Mouse (Mus musculus): ENCODE data around the gene Ssh3. TPM values are rescaled to one million over a fixed set of nuclear protein-coding genes. Genes with fewer than 3 reads are reported as not detected.

The Ssh3 gene
- total RNA-seq (2021): 10 to 100 TPM; 28.1 to 30.1 TPM
- long read RNA-seq, experiment 1, partial matches to known transcripts: 1 of 6 reads
- long read RNA-seq, experiment 1, other reads (novel, unspliced or antisense): 1 of 6 reads
- long read RNA-seq, experiment 2, partial matches to known transcripts: 2 of 7 reads
- long read RNA-seq, experiment 2, other reads (novel, unspliced or antisense): 2 of 7 reads

DNA sequence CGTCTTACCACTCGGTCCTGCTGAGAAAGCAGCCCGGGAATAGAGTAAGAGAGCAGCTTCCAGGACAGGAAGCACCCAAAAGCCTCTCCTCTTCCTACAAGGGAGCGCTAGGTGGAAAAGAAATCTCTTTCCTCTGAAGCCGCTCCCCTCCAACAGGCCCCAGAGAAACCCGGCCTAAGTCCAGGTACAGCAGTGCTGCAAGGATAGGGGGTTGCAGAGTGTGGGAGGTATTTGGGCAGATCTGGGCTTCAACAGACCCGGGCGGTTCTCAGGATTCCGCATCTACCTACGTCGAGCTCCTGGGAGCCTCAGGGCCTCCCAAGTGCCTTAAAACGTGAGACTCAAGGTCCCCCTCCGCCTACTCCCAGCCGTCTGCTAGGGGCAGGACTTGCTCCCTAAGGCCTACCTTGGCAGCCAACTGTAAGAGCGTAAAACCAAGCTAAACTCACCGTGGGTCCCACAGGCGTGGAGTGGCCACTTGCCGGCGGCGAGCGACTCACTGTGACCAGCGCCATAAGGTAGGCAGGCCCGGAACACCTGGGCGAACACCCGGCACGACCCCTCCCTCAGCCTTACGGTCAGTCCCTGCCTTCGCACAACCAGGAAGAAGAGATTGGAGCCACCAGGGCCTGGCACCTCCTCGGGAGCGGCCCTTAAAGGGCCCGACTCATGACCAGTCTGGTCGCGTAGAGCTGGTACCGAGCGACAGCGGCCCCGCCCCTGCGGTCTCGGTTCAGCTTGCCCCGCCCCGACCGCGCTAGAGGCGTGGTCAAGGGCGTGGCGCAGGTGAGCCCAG is at the start of gene Ssh3:
Ssh3 (minus strand) TSS at position 615 of the 796 bp plus-strand sequence.
- DNase-seq: peak; percentile 87 to 90

DNA sequence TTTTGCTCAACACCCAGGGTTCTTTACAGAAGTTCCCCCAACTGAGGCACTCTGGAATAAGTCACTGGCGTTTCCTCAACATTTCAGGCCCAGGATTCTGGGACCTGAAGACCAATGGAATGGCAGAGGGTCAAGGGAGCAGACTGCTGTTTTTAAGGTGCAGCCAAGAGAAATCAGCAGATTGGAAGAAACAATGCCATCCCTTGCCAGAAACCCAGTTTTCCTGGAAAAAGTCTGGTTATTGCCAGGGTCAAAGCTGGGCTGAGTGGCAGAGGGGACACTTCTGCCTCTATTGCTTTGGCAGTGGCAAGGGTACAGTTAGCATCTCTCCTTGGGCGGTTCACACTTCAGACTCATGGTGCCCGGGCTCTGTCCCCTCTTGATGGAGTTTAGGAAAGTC is 48.2 kb upstream of the Ssh3 start:
- DNase-seq: no peak

GRCm38 (mm10) chr19:4315223-4315944 is 46.4 kb upstream of the Ssh3 start:
- DNase-seq: peak; percentile 73 to 77

DNA sequence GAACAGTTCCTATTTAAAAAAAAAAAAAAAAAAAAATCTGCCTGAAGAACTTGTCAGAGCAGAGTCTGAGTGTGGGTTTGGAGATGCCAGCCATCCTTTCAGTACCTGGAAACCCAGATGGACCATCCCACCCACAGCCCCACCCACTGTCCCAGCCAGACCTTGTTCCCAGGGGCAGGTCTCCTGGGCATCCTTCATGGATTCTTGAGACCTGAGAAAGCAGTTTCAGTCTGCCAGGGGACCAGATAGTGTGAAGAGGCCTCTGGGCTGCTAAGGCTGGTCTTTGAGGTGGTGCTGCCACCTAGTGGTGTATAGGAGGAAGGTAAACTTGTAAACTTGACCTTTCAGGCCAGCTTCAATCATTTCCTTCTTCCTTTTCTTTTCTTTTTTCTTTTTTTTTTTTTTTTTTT is 40.8 kb upstream of the Ssh3 start:
- peak; percentile 64 to 73 for DNase-seq

DNA sequence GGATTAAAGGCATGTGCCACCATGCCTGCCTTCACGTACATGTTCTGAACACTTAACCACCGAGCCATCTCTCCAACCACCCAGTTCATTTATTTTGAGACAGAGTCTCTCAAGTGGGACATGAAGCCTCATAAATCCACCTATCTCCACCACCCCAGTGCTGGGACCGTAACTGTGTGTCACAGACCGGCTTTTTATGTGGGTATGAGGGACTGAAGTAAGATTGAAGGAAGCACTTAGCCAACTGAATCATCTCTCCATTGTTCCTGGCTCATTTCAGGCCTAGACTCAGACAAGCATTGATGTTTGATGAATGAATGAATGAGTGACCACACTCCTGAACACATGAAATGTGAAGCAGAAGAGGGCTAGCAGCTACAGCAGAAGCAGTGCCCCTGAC is 40.3 kb upstream of the Ssh3 start:
- no peak for DNase-seq

DNA sequence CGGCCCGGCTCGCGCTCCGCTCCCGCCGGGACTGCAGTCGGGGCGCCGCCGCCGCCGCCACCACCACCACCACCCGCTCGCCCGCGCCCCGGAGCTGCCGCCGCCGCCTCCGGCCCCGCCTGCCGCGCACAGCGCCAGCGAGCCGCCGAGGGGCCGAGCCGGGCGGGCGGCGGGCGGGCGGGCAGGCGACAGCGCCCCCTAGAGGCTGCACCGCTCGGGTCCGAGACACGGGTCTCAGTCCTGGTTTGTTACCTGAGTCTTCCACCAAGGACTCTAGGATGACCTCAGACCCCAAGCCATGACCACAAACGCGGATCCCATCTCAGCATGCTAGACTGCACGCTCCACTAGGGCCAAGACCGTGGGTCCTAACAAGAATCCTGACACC is 37.2 kb upstream of the Ssh3 start, which contains the start of gene Grk2:
Grk2 (minus strand) TSS at position 33 of the 388 bp plus-strand sequence.
- peak; percentile 87 to 94 for DNase-seq

DNA sequence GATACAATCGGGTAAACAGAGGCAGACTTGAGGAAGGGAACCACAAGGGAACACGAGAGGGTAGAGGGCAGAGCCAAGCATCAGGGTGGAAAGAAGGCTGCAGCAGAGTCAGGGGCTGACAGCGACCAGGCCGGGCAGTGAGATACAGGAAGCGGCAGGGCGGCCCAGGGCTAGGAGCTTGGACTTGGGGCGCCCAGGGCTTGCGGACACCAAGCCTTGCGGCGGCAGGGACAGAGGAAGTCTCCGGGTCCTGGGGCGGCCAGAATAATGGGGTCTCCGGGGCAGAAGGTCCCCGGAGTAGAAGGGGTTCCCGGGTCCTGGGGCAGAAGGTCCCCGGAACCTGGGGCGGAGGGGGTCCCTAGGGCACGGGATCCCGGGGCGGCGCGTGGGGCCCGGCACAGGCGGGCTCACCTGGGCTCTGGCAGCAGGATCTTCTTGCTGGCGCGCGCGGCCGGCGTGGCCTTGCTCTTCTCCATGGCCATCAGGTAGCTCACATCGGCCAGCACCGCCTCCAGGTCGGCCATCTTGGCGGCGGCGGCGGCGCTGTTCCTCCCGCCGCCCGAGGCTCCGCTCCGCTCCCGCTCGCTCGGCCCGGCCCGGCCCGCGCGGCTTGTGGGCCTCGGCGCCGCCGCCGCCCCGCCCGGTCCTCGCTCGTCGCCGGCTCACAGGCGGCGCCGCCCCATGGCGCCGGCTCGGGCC is 36.7 kb upstream of the Ssh3 start:
- DNase-seq: peak; percentile 64 to 72

DNA sequence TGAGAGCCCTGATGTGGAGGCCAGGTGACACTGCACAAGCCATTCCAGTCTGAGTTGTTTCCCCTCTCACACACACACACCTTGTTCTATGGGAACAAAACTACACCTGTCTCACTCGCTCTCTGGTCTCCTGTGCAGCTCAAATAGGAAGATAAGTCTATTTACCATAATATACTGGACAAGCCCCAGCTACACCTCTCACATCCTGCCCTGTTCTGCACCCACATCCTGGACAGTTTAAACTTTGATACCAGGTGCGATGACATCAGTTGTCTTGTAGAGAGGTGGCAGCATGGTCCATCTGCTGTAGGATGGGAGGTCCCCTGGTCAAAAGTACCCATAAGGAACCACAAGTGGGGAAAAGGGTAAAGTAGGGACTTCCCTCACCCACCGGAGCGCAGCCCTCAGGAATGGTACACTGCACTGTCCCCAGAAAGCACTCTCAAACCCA is 35.9 kb upstream of the Ssh3 start:
- no peak for DNase-seq

GRCm38 (mm10) chr19:4304251-4304821 is 35.4 kb upstream of the Ssh3 start:
- no peak for DNase-seq

DNA sequence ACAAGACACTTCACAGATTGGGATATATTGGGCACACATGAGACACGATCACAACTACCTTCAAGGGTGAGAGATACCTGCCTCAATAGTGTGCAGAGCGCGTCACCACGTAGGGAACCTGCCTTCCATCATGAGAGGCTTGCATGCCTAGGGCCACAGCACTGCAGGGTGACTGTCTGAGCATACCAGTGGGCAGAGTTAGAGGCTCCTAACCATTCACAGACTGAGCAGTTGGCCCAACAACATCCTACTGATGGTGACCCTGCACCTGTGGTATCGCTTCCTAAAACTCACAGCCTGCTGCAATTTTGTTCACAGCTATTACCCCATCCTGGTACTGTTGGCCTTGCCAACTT is 34.6 kb upstream of the Ssh3 start:
- no peak for DNase-seq

- peak; percentile 39 to 52 for DNase-seq
Measured at GRCm38 (mm10) chr19:4302936-4303639, 34.1 kb upstream of the Ssh3 start.

DNA sequence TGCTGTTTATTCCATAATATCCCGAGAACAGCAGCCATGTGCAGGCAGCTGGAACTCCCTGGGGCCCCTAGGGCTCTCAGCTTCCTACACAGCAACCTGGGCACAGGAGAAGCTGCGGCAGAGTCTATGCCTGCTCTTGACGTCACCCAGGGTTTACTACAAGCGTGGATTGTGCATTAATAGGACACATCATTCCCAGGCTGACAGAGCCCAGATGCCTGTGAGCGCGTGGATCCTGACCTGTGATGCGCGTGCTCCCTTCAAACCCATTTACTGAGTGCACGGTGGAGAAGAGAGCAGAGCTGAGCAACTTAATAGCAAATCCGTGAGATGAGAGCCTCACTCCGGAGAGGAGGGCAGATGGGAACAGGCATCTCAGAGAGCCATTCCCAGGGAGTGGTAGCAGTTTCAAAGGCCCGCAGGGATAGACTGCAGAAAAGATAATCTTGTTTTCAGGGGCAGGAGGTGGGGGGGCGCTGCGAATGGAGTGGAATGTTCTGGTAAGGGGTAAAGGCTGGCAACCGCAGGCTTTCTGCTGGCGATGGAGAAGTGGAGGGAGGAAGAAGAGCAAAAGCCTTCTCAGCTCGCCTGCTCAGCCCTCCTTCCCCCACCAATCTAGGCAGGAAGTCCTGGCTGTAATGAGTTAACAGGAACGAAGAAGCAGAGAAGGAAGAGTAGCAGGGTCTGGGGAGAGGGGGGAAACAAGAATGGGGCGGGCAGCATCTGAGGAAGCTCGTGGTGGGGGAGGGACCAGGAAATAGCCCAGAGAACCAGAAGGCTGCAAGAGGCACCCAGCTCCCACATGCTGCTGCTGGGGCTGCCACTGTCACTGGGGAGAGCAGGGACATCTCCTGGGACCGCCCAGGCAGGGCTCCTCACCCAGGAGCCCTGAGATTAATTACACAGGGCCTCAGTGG is 33.0 kb upstream of the Ssh3 start:
- DNase-seq: peak; percentile 25 to 59

DNA sequence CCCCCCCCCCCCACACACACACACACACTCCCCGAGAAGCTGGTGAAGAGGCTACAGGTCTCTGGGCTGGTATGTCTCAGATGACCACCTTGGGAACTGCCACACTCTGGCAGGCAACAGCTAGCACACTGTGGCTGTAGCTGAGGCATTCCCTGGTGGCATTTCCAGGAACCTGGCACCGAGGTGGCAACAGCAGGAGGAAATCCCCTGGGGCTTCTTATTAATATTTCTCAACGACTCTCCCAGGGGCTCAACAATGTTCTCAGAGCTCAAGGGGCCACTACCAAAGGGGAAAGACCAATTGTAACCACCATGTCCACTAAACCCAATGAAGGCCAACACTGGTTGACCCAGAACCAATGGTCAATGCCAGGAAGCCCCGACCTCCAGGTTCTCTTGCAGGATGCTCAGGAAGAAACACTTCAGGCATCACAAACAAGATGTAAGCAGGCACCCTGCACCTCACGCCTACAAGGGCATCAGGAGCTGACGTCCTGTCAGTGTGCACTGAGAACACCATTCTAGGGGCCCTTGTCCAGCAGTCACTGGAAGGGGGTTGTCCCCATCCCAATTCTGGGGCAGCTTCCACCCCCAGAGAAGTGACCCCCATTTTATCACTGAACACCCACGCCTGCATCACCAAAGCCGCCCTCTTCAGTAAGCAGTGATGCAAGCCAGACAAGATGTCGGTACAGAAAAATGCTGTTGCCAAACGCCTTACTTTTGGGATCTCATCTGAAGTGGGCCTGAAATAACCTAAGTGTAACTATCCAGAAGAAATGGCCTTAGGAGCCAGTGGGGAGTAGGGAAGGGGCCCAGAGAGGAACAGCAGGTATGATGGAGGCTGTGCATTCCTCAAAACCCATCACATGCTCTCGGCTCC is 32.1 kb upstream of the Ssh3 start:
- DNase-seq: no peak

GRCm38 (mm10) chr19:4300271-4300704 is 31.3 kb upstream of the Ssh3 start:
- DNase-seq: peak in 1 of 2 experiments; percentile 39

DNA sequence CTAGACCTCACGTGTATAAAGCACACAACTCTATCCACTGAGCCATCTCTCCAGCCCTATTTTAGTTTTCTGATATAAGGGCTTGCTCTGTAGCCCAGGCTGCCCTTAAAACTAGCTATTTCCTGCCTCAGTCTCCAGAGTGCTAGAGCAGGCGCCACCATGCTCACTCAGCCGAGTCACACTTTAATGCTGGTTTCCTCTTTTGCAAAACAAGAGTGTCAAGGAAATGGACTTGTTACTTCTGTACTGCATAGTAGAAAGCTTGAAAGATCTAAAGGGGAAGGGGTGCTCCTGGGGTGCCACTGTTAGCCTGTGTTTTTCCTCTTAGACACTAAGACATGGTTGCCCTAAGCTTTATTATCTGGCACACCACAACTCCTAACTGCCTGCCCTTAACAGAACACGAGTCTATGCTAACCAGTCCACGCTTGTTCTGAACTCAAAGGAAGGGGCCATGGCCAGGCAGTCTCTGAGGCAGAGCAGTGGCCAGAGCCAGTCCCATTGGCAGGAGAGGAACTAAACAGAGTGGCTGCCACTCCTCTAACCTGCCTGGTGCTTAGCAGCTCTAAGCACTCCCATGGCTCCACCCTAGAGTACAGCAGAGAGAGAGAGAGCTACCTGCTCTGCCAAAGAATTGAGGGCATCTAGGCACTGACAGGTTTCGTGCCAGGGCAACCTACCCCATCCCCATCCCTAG is 30.7 kb upstream of the Ssh3 start:
- no peak for DNase-seq

GRCm38 (mm10) chr19:4299126-4299525 is 30.1 kb upstream of the Ssh3 start:
- DNase-seq: no peak

- no peak for DNase-seq
Measured at GRCm38 (mm10) chr19:4298322-4299121, 29.5 kb upstream of the Ssh3 start.

DNA sequence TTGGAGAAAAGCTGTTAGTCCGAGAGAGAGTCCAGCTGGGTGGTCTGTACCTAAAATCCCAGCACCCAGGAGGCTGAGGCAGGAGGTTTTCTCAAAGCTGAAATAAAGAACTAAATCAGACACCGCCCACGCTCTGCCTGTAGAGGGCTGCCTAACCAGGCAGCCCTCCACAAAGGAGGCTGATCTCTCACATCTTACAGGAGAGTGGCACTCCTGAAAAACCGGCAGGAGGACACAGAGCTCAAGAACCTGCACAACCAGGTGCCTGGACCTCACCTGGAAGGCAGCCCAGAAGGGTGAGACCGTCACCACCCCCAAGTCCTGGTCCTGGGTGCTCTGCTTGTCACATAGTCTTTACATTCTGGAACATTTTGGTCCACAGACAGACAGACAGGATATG is 28.9 kb upstream of the Ssh3 start:
- no peak for DNase-seq

All from adrenal gland, postnatal 36 days (tissue).